Mouse (Mus musculus) c-Kit-positive CD71-positive TER-119-negative erythroid progenitor cells, embryonic 14.5 days (primary cell): ENCODE measurements around the gene Cdc42bpb.
A peak's percentile ranks its signal among the peaks of the same experiment; 100 is the strongest.

ENCODE experiments used
- DNase-seq: peaks from one replicate; pipeline ENCODE4 v3.0.0-alpha.2; 2013; ENCODE audit warnings: low read depth

Cdc42bpb gene

DNA sequence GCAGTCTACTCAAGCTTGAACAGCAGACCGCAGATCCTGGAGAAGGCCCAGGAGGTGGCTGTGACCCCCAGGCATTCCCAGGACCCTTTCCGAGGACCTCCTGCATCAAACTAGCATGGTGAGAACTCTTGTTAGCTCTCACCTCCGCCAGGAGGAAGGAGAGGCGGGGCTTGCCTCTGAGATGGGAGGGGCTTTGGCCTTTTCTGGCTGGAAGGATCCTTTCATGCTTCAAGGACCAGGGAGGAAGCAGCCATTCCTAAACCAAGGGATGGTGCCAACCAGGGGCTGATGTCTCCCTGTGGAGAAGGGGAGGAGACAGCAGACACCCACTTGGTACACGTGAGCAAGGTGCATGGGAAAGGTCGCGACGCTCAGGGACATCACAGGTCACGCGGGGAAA lies 93.0 kb downstream of the Cdc42bpb start:
- no peak for DNase-seq

DNA sequence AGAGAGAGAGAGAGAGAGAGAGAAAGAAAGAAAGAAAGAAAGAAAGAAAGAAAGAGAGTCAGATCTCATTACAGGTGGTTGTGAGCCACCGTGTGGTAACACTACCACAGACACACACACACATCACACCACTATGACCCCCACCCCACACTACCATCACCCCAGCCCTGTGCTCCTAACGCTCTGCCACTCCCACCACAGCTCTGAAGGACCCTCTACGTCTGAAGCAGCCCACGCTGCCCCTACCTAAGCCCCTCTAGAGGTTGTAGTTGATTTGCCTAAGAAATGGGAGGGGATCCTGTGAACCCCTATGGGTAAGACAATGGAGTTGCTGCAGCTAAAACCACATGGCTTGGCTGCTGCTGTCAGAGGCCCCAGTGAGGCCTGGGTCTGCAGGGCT lies 93.9 kb downstream of the Cdc42bpb start:
- DNase-seq = no peak

DNA sequence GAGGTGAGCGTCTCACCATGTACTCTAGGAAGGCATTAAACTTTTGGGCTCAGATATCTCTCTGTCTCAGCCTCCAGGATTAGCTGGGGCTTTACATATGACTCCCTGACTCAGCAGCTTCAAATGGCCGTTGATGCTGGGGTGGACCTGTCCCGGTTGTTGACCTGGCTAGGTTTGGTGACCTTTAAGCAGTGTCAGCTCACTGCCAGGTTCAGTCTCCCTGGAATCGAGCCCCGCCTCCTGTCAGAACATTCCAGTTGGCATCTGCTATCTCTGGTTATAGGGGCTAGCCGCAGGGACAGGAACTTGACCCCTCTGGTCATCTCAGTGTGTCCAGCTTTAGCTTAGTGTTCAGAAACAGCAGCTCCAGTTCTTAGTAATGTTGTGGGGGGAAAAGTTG lies 101.1 kb downstream of the Cdc42bpb start:
- no peak for DNase-seq

DNA sequence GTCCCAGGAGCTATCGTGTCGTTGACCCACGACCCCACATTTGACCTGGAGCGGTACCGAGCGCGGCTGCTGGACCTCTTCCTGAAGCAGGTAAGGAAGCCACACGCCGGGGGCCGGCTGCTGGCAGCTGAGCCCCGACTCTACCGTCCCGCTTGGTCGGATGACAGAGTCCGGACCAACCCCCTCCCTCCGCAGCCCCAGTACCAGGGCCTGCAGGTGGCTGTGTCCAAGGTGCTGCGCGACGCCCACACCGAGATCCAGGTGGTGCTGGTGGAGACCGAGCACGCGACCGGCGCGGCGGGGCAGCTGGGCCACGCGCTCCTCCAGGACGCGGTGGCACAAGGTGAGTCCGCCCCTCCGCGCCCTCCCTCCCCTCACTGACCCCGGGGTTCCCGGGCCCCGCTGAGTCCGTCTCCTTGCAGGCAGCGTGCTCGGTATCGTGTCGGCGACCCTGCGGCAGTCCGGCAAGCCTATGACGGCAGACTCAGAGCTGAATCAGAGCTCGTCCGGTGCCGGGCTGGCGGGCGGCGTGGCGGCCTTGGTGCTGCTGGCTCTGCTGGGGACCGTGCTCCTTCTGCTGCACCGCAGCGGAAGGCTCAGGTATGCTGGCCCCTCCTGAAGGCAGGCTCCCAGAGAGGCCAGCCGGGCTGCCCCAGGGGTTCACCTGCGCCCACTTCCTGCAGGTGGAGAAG lies 102.2 kb downstream of the Cdc42bpb start:
- DNase-seq = no peak

DNA sequence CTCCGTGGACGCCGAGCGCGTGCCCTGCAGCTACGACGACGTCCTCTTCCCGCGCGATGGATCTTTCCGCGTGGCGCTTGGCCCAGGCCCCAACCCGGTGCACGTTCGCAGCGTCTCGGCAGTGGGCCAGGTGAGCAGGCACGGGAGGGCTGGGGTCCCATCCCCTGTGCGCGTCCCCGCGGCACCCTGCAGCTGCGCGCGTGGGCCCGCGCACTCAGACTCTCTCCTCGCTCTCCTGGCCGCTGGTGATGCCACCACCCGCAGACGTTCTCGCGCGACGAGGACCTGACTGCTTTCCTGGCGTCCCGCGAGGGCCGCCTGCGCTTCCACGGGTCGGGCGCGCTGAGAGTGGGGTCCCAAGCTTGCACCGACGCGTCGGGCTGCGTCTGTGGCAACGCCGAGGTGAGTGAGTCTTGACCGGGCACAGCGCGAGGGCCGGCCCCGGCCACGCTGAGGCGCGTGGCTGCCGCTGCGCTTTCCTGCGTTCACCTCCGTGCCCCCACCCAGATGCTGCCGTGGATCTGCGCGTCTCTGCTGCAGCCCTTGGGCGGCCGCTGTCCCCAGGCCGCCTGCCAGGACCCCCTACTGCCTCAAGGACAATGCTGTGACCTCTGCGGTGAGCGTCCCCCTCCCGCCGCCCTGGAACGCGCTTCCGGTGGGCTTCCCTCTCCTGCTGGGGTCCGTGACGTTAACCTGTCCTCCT lies 102.9 kb downstream of the Cdc42bpb start:
- no peak for DNase-seq

DNA sequence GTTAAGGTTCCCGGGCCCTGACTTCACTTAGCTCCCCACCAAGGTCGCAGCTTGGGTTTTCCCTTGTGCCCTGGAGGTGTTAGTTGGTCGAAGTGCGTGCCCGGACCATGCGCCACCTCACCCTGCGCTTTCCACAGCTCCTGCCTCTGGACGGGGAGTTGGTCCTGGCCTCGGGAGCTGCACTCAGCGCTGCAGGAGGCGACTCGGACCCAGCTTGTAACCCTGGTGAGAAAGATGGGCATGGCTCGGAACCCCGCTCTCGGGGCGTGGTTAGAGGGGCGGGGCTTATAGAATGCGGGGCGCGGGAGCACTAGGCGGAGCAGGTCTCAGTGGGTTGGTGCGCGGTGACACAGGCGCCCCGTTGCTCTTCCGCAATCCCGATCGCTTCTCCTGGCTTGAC lies 103.5 kb downstream of the Cdc42bpb start:
- DNase-seq = no peak

DNA sequence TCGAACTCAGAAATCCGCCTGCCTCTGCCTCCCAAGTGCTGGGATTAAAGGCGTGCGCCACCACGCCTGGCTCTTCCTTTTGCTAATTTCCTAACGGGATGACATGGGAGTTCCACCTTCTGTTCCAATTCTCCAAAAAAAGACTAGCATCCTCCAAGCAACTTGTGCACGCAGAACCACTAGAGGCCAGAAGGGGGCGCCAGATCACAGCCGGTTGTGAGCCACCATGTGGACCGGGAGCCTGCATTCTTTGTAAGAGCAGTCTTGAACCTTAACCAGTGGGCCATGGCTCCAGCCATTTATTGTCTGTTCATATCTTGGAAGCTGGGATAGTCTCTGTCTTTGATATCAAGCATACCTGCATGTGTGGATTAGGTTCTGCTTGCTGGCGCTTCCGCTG lies 105.1 kb downstream of the Cdc42bpb start:
- peak; percentile 76 for DNase-seq

DNA sequence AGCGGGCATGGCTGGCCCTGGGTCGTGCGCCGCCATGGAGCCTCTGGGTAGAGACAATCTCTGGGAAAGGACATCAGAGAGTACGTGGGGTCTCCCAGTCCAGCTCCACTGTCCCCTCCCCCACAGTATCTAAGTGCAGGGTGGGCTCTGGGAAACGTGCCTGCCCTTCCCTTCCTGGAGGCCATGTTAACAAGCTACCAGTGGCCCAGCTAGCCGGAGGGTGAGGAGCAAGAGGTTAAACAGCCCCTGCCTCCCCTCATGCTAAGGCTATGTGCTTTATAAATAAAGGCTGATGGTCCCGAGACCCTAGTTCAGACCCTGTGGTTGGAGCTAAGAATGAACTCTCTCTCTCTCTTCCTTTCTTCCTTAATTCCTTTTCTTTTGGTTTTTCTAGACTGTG lies 105.6 kb downstream of the Cdc42bpb start:
- no peak for DNase-seq

DNA sequence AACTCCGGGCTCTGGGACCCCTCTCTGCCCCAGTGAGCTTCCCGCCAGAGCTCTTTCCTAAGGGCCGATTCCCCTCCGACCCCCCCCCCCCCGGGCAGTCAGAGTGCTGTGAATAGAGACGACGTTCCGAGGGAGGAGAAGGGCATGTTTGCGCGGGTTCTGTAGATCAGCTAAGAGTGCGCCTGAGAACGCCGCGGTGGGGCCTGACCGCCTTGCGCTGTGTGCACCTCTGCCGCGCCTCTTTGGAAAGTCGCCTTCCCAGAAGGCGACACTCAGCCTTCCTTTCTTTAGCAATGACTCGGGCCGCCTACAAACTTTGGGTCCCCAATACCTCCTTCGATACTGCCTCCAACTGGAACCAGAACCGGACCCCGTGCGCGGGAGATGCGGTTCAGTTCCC lies 106.1 kb downstream of the Cdc42bpb start:
- no peak for DNase-seq

DNA sequence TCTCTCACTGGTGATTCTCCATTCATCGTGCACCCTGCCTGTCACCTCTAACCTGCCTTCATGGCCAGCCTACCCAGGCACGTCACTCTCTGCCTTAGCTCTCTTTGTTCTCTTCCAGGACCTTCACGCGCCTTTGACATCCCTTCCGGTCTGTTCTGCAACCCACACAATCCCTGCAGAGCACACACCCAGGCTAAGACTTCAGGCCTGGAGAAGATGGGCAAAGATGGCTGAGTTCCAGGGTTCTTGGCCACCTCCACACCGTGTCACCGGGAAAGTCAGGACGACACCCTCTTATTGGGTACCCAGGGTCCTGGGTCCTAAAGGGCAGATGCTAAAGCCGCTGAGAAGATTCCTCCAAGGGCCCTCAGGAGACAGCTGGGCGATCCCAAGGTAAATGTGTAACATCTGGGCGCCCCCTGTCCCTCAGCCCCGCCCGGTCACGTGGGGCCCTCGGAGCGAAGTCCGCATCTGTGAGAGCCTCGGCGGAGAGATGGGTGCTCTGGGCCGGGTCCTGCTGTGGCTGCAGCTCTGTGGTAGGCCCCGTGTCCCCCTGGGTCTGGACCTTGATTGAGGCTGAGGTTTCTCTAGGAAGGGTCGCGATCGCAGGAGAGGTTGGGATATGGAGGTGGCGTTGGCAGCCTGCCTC lies 106.8 kb downstream of the Cdc42bpb start, which contains the start of gene Amn:
TSS of gene Amn (plus strand) at position 467 of the 649 bp plus-strand sequence.
- DNase-seq = no peak

DNA sequence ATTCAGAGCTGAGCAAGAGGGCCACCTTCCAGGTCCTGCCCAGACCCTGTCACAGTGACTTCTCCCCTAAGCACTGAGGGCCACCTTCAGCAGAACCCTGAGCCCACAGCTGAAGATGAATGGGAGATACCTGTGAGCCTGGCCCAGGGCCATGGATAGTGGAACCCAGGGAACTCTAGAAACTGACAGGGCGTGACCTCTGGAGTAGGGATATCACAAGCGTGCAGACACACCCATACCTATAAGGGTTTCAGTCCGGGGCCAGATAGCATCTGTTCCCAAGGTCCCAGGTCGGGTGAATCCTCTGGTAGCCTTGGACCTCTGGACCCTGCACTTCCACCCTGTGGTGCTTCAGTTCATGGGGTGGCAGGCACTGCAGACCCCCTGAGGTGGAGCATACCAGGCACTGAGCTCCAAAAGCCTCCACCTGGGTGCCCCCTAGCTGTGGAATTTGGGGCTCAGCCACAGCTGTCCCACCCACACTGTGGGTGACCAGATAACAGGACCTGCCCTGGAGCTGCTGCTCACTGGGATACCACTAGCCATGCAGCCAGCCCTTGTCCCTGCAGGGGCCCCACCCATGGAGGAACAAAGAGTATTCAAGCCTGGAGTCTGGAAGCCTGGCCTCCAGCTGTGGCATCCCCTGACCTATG lies 109.7 kb downstream of the Cdc42bpb start:
- DNase-seq = peak; percentile 55

DNA sequence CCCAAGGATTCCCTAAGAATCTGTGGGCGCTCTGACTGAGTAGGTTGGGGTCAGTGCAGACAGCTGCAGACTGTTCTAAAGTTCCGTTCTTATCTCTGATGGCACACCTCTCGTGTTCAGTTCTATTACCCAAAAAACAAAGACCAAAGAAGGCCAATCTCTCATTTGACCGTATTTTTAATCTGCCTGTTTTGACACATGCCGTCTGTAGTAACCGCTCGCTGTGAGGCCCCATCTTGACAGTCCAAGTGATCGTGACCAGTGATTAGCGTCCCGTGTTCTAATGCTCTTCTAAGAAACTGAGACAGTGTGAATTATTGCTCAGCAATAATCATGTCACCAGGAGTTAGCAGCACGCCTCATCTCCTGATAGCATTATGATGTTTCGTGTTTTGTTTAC lies 110.9 kb downstream of the Cdc42bpb start:
- peak; percentile 72 for DNase-seq

DNA sequence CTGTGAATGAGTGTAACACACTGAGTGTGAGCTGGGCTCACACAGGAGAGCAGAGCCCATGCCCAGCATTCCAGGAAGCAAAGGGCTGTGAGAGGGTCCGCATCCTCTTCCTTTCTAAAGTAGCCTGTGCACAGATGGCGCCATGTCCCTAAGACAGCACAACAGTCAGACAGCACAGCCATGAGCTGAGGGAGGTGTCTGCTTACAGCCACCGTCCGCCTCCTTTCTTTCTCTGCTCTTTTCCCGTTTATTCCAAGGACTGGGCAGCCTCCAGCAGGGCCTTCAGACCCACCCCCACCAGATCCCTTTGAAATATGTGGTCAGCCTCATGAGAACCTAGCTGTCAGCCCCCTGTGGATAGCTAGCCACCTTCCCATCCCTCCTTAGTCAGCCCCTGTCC lies 112.3 kb downstream of the Cdc42bpb start:
- DNase-seq = no peak

DNA sequence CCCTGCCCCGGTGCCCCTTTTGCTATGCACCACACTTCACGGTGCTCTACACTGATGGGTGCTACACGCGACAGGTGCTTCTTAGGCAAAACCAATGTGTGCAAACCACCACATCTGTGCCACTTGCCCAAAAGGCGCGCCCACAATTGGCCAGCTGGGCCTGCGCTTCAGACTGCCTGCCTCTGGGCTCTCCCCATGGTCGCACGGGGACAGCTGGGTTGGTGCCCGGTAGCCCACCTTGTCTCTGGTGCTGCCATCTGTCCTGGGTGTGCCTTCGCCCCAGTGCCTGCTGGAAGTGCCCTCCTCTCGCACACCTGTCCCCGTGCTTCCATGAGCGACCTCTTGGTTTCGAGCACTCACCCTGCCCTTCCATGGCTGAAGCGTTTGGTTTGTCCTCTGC lies 113.9 kb downstream of the Cdc42bpb start:
- no peak for DNase-seq

DNA sequence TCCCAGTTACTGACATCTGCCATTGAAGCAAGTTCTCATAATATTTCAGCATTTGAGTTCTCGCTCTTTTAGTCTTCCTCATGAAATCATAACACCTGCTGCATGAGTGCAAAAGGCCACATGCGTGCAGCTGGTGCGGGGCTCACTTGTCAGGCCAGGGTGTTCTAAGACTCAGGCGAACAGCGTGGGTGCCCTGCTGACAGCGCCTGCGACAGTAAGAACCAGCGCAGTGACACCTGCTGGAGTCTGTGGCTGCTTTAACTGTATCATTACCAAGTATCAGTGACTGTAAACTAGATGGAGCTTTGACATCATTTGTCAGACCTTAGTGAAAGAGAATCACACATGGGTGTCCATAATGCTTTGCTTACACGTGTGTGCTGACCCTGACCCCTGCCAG lies 126.3 kb downstream of the Cdc42bpb start:
- DNase-seq = no peak

DNA sequence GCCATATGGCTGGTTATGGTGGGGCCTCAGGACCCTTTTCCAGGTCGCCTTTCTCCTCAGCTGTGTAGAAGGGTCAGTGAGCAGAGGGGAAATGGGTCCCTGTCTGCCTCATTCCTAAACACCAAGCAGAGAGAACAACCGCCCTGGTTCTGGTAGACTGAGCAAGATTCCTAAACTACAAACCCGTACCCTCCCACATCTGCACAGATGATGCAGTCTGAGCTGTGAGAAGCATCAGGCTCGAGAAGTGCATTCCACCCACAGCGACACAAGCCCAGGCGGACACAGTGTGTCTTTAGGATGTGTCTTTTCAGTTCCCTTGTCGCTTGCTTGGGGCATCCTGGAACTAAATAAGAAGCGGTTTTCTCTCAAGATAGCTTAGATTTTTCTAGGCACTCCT lies 127.4 kb downstream of the Cdc42bpb start:
- no peak for DNase-seq

DNA sequence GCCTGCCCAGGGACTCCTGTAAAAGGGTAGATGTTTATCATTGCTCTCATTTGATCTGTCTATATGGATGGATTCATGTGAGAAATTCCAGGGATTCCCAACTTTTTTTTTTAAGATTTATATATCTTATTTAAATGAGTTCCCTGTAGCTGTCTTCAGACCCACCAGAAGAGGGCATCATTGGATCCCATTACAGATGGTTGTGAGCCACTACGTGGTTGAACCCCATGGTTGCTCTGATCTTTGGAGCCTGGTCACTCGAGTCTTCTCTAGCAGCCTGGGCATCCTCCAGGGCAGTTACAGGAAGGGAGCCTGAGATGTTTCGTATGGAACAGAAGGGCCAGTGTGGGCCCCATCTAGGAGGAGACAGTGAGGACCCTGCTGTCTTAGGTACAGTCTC lies 128.4 kb downstream of the Cdc42bpb start:
- no peak for DNase-seq

DNA sequence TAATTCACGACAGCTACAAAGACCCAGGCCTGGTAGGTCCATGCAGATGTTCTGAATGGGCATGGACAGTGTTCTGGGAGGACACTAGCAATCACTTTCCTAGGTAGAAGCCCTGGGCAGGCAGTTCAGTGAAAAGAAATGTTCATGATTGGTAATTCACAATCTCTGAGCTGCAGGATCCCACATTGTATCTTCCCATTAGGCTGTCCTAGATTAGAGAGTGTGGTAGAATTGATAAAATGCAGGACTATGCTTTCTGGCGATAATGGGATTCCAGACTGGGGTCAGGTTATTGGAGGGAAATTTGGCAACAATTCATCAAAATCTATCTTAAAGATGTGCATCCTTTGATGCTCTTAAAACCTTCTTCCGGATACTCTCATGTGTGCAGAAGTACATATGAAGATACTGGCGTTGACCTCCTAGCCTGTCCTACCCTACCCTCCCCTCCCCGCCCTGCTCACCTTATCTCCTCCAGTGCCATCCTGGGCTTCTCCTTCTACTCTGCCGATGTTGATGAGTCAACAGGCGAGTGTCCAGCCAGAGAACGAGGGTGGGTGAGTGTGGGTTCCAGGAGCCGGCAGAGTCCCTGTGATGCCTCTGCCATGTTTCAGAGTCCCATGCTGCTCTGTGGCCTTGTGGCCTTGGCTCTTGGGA lies 130.6 kb downstream of the Cdc42bpb start:
- DNase-seq = peak; percentile 71

DNA sequence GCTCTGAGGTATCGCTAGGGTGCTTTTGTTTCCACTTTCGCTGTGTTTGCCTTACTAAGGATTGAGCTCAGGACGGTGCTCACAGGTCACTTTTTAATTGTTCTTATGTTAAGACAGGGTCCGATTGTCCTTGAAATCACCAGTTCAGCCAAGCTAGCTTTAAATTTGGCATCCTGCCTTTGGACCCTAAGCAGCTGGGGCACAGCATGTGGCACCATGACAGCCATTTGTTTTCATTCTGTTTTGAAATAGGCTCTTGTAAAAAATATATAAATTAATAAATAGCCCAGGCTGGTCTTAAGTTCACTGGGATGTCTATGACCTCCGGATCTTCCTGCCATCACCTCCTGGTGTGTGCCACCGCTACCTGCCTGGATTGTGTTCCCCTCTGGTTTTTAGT lies 132.4 kb downstream of the Cdc42bpb start:
- no peak for DNase-seq

DNA sequence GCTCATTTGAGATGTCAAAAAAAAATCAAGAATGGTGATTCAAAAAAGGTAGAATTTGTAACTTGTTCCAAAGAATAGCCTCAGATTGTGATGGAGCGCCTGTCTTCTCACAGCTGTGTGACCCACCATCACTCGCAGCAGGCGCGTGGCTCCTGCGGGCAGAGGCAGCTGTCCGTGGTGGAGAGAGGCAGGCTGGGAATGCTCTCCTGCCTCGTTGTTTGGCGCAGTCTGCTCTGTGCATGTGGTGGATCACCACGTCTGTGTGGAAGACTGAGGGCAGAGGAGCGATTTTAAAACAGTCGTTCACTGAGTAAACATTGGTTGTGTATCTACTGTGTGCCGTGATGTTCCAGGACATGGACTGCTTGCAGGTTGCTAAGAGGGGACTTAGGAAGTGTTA lies 133.8 kb downstream of the Cdc42bpb start:
- DNase-seq = no peak
